Mouse (Mus musculus): ENCODE results near the gene Cyp27a1. TPM values are rescaled to one million over a fixed set of nuclear protein-coding genes. Genes with fewer than 3 reads are reported as not detected.
A peak's percentile ranks its signal among the peaks of the same experiment; 100 is the strongest.

The Cyp27a1 gene
- polyA plus RNA-seq (2012; rRNA removed) = 30.4 and 32.4 TPM in 2 replicates

GRCm38 (mm10) chr1:74713099-74713858, at the start of gene Cyp27a1:
TSS of gene Cyp27a1 (plus strand) at chr1:74713574.
- H3K27ac ChIP-seq (ENCODE audit: insufficient read depth, low read length) = peak within 1 kb of the TSS; percentile 24; the same call in 1 of the 2 replicates
- H3K4me3 ChIP-seq (replicated peaks; ENCODE audit: insufficient read depth, low read depth, low read length) = peak within 1 kb of the TSS; percentile 44
- 5% methylated on average over 35 of the region's 35 CpGs for WGBS
- TF ChIP-seq CTCF (IDR thresholded peaks at IDR 0.05; ENCODE audit: borderline replicate concordance, insufficient read depth, low read depth, low read length) (no peak), POLR2A (IDR thresholded peaks at IDR 0.05; ENCODE audit: borderline replicate concordance, insufficient read depth, low read length) (no peak)
- H3K27me3 ChIP-seq (ENCODE audit: control insufficient read depth, insufficient read depth, low read length) = no peaks in the 10 kb centered on the region; the same call in 1 of the 2 replicates
- H3K4me1 ChIP-seq (ENCODE audit: control insufficient read depth, insufficient read depth, low read length) = 0 out of 2 replicates have a peak, but pooled peaks cover 3% of the 10 kb centered on the region
- peak; percentile 23 to 28 for DNase-seq

DNA sequence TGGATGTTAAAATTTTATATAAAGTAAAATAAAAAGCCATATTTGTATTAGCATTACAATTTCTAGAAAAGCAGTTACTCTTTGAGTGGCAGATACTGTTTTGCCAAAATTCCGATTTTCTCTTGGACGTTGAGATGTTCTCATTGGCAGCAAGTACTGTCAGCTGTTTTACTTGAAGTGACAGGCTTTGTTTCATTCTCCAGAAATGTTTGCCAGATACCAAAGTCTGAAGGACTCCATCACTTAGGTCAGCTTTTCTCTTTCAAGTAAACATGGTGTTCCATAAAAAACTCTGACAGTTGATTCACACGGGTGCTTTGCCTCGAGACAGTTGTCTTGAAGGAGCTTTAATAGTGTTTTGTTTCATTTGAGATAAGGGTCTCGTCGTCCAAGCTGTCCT, 48.2 kb upstream of the Cyp27a1 start:
- 31% methylated on average over 6 of the region's 6 CpGs for WGBS
- H3K4me1 ChIP-seq (ENCODE audit: control insufficient read depth, insufficient read depth, low read length) = peaks cover 3% of the 10 kb centered on the region; the same call in 1 of the 2 replicates
- no peak for TF ChIP-seq CTCF (IDR thresholded peaks at IDR 0.05; ENCODE audit: borderline replicate concordance, insufficient read depth, low read depth, low read length)
- no peak for TF ChIP-seq POLR2A (IDR thresholded peaks at IDR 0.05; ENCODE audit: borderline replicate concordance, insufficient read depth, low read length)
- DNase-seq = no peak
- no peaks in the 10 kb centered on the region for H3K27me3 ChIP-seq (ENCODE audit: control insufficient read depth, insufficient read depth, low read length)
- H3K4me3 ChIP-seq (replicated peaks; ENCODE audit: insufficient read depth, low read depth, low read length) = no peak overlapping the region
- H3K27ac ChIP-seq (ENCODE audit: insufficient read depth, low read length) = no peak overlapping the region

- DNase-seq = no peak
- peaks cover 3% of the 10 kb centered on the region; the same call in 1 of the 2 replicates for H3K4me1 ChIP-seq (ENCODE audit: control insufficient read depth, insufficient read depth, low read length)
- no peaks in the 10 kb centered on the region for H3K27me3 ChIP-seq (ENCODE audit: control insufficient read depth, insufficient read depth, low read length)
- TF ChIP-seq POLR2A (IDR thresholded peaks at IDR 0.05; ENCODE audit: borderline replicate concordance, insufficient read depth, low read length) (no peak), CTCF (IDR thresholded peaks at IDR 0.05; ENCODE audit: borderline replicate concordance, insufficient read depth, low read depth, low read length) (no peak)
- no peak overlapping the region for H3K4me3 ChIP-seq (replicated peaks; ENCODE audit: insufficient read depth, low read depth, low read length)
- 91% methylated on average over 3 of the region's 3 CpGs for WGBS
- H3K27ac ChIP-seq (ENCODE audit: insufficient read depth, low read length) = no peak overlapping the region
Observed at GRCm38 (mm10) chr1:74668371-74668770, 45.0 kb upstream of the Cyp27a1 start.

DNA sequence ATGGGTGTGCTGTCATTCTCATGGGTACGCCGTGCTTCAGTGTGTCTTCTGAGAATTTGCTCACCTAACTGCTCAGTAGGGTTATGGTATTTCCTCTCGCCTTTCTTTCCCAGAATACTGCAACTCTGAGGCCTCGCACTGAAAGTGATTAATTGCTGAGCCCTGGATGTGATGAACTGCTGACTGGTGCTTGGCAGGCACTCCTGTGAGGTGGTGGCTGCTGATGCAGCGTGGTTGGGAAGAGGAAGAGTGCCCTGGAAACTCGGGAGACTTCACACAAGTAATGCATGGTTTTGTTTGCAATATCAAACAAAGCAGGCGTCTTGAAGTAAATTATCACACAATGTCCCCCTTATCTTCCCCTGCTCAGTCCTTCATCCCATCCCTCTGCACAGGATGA, 40.6 kb upstream of the Cyp27a1 start:
- TF ChIP-seq CTCF (IDR thresholded peaks at IDR 0.05; ENCODE audit: borderline replicate concordance, insufficient read depth, low read depth, low read length) (no peak), POLR2A (IDR thresholded peaks at IDR 0.05; ENCODE audit: borderline replicate concordance, insufficient read depth, low read length) (no peak)
- Histone ChIP-seq H3K27ac (ENCODE audit: insufficient read depth, low read length) (no peak overlapping the region), H3K27me3 (ENCODE audit: control insufficient read depth, insufficient read depth, low read length) (no peaks in the 10 kb centered on the region), H3K4me1 (ENCODE audit: control insufficient read depth, insufficient read depth, low read length) (no peaks in the 10 kb centered on the region), H3K4me3 (replicated peaks; ENCODE audit: insufficient read depth, low read depth, low read length) (no peak overlapping the region)
- WGBS = 86% methylated on average over 7 of the region's 7 CpGs
- no peak for DNase-seq

DNA sequence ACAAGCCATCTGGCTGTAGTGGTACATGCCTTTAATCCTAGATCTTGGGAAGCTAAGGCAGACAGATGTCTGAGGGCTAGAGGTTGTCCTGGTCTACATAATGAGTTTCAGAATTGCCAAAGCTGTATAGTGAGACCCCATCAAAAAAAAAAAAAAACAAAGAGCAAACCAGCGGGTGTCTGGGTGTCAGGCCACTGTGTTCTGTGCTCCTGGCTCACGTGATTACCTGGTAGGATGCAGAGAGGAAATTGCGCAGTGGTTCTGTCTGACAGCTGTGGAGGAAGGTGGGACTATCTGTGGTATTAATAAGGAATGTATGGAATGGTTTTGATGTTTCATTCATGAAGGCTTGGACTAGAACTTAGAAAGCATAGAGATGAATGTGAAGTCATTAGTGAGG, 36.5 kb upstream of the Cyp27a1 start:
- no peaks in the 10 kb centered on the region for H3K27me3 ChIP-seq (ENCODE audit: control insufficient read depth, insufficient read depth, low read length)
- no peak for DNase-seq
- no peaks in the 10 kb centered on the region for H3K4me1 ChIP-seq (ENCODE audit: control insufficient read depth, insufficient read depth, low read length)
- TF ChIP-seq POLR2A (IDR thresholded peaks at IDR 0.05; ENCODE audit: borderline replicate concordance, insufficient read depth, low read length) (no peak), CTCF (IDR thresholded peaks at IDR 0.05; ENCODE audit: borderline replicate concordance, insufficient read depth, low read depth, low read length) (no peak)
- no peak overlapping the region for H3K4me3 ChIP-seq (replicated peaks; ENCODE audit: insufficient read depth, low read depth, low read length)
- H3K27ac ChIP-seq (ENCODE audit: insufficient read depth, low read length) = no peak overlapping the region
- 82% methylated on average over 3 of the region's 3 CpGs for WGBS

DNA sequence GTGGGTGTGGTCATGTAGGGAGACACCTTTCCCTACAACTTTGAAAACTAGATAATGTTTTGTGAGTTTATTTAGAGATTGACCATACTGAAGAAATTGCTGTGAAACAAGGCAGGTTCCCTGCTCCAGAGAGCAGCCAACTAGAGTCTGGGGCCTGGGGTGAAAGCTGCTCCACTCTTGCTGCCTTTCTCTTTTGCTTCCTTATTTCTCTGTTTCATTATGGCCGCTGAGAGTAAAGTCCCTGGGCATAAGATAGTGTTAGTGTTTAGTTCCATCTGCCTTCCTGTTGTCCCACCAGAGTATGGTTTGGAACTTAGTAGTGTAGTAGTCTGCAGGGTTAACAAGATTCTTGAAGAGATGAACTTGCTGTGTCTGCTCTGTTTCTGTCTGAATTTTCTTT, 35.5 kb upstream of the Cyp27a1 start:
- Histone ChIP-seq H3K4me1 (ENCODE audit: control insufficient read depth, insufficient read depth, low read length) (no peaks in the 10 kb centered on the region), H3K27ac (ENCODE audit: insufficient read depth, low read length) (no peak overlapping the region), H3K27me3 (ENCODE audit: control insufficient read depth, insufficient read depth, low read length) (no peaks in the 10 kb centered on the region), H3K4me3 (replicated peaks; ENCODE audit: insufficient read depth, low read depth, low read length) (no peak overlapping the region)
- DNase-seq = no peak
- WGBS = 78% methylated on average over 1 of the region's 1 CpGs
- TF ChIP-seq POLR2A (IDR thresholded peaks at IDR 0.05; ENCODE audit: borderline replicate concordance, insufficient read depth, low read length) (no peak), CTCF (IDR thresholded peaks at IDR 0.05; ENCODE audit: borderline replicate concordance, insufficient read depth, low read depth, low read length) (no peak)

DNA sequence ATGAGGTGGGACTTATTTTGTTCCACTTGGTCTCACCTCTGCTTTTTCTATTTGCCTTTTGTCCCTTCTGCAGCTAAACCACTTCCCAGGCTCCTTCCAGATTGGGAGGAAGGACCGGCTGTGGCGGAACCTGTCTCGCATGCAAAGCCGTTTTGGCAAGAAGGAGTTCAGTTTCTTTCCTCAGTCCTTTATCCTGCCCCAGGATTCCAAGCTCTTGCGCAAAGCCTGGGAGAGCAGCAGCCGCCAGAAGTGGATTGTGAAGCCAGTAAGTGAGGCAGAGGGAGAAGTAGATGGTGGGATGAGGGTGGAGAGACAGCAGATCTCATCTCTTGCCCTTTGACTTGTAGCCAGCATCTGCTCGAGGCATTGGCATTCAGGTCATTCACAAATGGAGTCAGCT, 26.2 kb upstream of the Cyp27a1 start:
- no peaks in the 10 kb centered on the region for H3K27me3 ChIP-seq (ENCODE audit: control insufficient read depth, insufficient read depth, low read length)
- no peaks in the 10 kb centered on the region for H3K4me1 ChIP-seq (ENCODE audit: control insufficient read depth, insufficient read depth, low read length)
- DNase-seq = no peak
- H3K27ac ChIP-seq (ENCODE audit: insufficient read depth, low read length) = no peak overlapping the region
- TF ChIP-seq CTCF (IDR thresholded peaks at IDR 0.05; ENCODE audit: borderline replicate concordance, insufficient read depth, low read depth, low read length) (no peak), POLR2A (IDR thresholded peaks at IDR 0.05; ENCODE audit: borderline replicate concordance, insufficient read depth, low read length) (no peak)
- no peak overlapping the region for H3K4me3 ChIP-seq (replicated peaks; ENCODE audit: insufficient read depth, low read depth, low read length)
- 87% methylated on average over 7 of the region's 7 CpGs for WGBS

All from cerebellum, adult 2 months (tissue).